Mouse (Mus musculus) frontal cortex, adult 2 months (tissue): ENCODE measurements at regions not wholly inside any gene's neighbourhood (a gene's known extent, or its start where the extent isn't known, plus 50 kb on each side); places are given as distances from the start of the nearest gene placed in this dataset.

ENCODE experiments used
- DNase-seq, 2 experiments: peaks; one replicate each; pipeline ENCODE4 v3.0.0; 2022; ENCODE audit warnings: low spot score in 1 of 2; ENCODE audit errors: extremely low spot score in 1 of 2

DNA sequence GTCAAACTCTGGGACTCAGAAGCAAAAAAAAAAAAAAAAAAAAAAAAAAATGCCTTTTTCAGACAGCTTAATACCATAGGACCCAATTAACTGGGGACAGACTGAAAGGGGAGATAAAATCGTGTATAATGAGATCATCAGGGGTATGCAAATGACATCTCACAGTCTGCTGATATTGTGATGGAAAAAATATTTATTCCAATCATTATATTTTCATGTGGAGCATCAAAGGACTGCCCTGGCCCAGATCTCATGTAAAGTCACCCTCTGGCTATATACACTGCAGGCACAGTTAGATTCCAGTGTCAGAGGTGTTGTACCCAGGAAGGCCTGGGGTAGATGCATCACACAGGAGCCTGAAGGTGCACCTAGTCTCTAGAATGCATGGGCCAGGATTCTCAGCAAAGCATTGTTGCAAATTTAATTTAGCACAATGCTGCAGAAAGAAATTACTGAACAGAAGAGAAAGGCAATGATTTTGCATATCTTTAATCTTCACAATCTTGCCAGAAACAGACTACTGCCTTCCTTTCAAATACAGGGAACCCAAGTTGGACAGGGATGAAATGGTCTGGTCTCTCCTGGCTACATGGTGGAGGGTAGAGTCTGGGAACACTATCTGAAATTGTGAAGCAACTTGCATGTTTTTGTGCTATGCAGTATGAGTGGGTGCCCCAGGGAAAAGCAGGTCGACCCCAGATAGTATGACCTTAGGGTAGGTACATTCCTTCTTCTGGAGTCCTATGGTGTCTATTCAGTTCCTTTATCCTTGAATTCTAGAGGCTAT, 305.2 kb upstream of the Clnk start:
- DNase-seq = no peak

DNA sequence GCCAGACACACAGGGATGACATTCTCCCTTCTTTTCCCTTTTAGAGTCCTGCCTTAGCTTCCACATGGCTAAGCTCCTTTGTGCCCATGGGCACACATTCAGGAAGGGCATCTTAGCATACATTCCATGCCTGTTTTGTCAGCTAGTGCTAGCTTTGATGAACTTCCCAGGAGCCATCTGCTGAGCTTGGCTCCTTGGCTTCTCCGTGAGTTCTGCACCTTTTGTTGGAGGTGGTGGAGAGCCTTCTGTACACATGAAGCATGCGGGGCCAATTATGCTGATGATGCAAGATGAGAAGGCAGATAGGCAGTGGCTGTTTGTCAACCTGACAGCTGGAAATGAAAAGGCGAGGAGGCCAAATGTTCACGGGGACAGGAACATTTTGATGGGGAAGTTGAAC, 304.4 kb upstream of the Clnk start:
- DNase-seq = no peak

DNA sequence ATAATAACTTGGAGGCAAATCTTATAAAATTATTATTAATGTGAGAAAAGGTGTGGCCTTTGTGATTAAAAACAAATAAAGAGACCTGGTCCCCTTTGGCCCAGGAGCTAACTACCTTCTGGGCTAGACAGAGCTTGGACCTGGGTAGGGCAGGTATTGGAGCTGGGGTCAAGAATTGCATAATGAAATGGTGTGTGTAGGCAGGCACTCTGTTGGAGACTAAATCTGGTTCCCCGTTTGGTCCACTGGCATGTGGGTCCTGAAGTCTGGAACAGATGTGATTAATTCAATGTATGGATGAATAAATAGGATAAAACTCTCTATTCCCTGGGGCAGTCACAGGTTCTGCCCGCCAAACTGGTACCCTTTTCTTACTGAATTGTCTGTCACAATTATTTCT, 301.3 kb upstream of the Clnk start:
- no peak for DNase-seq

DNA sequence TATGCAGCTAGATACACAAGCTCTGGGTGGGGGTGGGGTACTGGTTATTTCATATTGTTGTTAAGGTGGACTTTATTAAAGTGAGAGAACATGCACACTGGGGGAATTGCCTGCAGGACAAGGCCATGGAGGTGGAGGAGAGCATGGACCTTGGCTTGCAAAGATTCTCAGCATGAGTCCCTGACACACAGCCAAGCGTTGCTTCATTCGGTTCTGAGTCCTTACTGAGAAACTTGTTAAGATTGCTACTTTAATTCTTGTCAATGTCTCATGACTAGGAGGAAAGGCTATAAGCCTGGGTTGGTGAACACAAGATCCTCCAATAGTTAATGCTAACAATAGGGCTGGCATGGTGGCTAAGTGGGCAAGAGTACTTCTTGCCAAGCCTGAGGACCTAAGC, 300.3 kb upstream of the Clnk start:
- DNase-seq = no peak

DNA sequence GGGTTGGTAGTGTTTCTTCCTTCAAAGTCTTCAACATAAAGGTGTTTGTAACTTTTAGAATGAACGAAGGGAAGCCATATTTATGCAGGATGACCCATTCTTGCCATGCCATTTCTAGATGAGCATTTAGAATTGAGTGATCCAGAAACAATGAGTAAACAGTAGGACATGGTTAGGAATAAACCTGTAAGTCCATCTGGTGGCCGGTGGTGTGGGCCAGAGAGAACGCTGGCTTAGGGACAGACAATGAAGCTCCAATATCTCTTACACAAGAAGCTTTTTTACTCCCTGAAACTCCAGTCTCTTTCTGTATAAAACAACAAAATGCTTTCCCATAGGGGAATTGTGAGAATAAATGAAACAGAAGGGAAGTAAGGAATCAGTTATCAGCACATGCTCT, 296.9 kb upstream of the Clnk start:
- no peak for DNase-seq

DNA sequence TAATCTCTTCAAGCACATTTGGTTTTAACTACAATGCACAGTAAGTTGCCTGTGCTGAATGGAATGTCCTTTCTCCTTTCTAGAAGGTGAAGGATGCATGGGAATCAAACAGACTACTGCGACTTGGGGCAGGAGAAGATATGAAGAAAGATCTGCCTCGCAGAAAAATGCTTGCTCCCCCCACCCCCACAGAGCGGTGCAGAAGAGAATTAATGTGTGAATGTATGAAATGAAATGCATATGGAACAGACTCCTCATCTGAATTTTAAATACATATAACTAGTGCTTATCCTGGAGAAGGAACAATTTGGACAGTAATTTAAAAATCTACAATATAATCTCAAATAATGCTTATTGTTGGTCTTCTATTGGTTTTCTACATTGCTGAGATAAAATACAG, 283.0 kb upstream of the Clnk start:
- peak in 1 of 2 experiments; percentile 23 for DNase-seq

DNA sequence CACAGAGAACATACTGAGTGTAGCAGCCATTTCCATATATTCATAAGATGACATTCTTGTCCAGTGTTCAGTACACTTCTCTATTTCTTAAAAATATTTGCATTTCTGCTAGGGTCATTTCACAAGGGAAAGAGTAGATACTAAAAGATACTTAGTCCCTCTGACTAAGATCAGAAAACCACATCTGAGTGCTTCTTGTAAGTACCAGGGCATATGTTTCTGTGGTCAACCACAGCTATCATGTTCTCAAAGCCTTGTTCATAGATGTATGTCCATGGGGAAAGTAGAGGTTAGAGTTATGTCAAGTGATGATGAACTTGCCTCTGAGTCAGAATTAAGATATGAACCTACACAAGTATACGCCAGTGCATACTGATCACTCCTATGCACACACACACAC, 279.2 kb upstream of the Clnk start:
- no peak for DNase-seq

DNA sequence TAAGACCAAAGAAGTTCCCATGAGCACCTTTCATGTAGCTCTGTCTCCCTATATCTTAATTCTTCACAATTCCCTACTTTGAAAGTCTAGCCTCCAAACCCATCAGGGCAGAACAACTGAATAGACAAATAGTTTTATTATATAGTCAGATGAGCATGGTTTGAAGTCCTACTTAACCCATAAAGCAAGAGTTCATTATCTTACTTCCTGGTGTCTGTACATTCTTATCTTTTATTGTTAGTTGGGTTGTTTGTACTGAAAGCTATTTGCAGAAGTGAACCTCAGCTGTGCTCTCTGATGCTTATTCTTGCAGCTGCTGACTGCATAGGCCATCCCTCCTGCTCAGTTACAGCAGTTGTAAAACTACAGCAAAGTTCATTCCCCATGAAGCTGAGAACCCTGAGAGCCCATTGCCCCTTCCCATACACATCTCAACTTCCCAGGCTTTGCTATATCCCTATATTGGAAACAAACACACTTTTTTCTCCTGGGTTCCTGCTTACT, 276.7 kb upstream of the Clnk start:
- DNase-seq = no peak

DNA sequence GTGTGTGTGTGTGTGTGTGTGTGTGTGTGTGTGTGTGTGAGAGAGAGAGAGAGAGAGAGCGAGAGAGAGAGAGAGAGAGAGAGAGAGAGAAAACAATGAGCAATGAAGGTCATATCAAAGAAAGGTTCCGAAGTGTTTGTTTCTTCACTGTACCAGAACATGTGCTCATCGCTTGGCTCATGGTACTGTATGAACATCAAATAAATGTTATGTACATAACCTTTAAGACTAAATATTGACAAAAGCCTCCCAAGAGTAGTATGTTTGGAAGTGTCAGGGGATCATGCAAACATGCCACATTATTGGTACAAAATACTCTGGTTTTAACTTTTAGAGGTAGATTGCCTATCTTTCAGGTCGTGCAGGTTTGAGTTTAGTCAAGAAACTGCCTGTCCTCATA, 275.3 kb upstream of the Clnk start:
- no peak for DNase-seq

DNA sequence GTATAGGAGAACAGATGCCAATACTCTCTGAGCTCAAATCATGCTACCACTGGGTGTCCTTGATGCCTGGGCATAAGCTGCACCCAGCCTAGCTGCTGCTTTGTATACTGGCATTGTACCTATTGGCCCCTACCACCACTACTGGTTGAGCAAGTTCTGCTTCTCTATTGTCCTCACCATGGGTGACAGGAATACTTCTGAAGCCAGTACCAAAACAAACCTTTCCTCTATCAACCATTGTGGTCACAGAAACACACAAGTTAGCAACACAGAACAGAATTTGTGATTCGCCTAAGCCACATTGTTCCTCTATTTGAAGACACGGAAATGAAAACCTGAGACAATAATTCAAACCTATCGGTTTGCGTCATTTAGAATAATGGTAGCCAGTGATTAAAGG, 274.3 kb upstream of the Clnk start:
- DNase-seq = no peak

DNA sequence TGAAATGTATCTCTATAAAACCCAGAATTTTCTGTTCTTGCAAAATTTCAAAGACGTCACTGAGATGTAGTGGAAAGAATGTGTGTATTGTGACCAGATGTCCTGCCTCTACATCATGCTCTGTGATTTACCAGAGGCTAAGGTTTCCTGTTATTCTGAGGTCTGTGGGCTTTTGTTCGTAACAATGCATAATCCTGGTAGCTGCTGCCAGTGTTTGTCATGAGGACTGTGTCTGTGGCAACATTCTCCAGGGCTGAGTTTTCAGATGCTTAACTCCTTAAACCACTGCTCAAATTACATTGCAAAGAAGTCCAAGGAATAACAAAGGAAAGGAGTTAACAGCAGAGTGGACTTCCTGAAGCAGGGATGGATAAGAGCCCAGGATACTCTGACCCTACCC, 269.0 kb upstream of the Clnk start:
- peak; percentile 3 to 22 for DNase-seq

DNA sequence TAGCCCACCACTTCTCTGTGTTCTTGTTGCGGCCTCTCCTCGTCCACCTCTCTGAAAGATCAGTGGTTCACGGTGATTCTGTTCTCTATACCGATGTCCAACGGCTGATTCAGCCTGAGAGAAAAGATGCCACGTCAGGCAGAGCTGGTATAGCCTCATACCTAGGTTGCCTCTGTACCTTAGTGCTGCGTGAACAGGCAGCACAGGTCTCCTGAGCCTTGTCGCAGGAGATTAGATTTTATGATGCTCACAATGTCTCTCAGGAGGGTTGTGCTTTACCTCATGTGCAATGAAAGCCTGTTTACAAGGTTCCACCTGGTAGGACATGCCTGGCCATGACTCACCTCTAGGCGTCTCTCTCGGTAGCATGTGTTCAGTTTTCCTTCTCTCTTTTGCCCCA, 267.6 kb upstream of the Clnk start:
- DNase-seq = no peak

DNA sequence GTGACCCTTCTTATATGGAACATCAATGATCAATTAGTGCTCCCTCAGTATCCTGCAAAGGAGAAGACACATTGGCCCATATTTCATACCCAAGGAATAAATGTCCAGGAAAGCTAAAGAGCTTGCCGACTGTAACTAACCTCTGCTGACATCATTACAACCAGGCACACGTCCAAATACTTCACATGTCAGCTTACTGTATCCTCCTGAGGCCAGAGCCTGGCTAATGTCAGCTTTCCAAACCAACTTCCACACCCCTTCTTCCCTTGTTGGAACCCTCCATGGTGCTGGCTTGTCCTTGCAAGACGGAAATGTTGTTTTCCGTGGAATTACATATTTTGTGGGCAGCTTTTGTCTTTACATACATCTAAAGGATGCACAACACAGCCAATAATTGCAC, 267.0 kb upstream of the Clnk start:
- no peak for DNase-seq

DNA sequence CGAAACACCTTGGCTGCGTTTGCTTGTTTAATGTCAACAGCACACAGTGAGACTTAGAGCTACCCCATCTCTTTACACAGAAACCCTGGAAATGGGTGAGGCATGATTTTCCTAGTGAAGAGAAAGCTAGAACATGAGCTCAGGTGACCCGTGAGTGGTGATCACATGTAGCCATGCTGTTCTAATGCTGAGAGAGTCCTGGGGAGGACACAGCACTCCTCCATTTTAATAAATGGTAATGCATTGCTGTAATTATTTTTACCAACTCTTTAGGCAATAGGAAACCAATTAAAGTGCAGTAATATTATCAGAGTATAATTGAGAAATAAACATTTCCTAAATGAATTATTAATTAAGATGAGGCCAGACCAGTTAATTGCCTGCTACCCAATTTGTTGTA, 261.8 kb upstream of the Clnk start:
- no peak for DNase-seq

DNA sequence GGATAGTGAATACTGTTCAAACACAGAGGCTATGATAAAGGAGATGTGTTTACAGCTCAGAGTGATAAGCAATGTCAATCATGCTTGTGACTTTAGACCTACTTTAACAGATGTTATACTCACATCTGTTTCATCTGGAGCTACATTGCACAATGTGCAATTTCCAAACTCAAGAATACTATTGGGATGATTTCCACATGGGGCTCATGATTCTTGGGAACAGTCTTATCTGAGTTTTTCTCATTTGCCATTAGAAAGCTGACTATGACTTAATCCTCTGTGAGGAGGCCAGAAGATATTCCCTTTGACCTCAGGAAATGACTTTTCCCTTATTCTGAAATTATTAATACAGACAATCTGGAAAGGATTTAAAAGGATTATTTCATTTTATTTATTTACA, 252.3 kb upstream of the Clnk start:
- no peak for DNase-seq

DNA sequence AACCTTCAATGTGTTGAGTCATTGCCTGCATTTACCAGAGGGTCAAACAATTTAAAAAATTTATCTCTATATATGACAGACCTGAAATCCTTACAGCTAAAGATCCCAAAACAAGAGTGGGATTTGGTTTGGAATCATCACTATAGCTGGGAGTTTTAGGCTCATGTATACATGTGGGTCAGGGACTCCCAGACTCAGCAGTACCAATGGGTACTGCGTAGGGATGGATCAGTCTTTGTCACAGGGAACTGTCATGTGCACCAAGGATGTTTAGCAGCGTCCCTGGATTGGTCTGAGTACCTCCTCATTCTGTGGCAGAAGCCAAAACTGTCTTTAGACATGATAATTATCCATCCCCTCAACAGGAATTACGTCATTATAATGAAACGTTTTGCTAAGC, 250.2 kb upstream of the Clnk start:
- no peak for DNase-seq

DNA sequence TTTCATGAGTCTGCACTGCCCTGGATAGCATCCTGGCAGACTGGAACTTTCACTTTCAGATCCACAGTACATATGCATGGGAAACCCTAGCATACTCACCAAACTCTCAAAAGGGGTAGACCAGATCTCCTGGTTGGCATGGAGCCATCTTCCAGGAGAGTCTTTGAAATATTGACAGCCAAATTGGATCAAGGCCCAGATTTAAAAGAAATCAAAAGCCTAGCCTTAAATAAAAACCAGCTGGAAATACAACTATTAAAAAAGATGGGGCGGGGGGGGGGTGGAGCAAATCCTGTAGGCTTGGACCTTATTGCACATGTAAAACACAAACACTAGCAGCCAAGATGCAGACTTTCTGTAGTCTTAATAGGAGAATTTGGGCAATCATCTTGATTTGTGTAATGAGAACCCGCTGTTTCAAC, 249.7 kb upstream of the Clnk start:
- no peak for DNase-seq

DNA sequence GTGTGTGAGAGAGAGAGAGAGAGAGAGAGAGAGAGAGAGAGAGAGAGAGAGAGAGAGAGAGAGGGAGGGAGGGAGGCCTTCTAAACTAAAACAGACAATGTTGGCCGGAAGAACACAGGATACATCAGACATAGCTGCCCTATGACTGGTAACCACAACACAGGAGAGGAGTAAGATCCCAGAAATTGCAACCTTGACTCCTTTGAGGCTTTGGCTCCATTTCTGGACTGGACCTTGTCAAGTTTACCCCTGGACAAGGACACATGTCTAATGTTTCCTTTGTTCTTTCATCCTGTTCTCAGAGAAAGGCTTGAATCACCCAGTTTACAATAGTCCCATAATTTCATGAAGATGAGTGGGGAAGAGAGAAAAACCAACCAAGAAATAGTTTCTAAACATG, 233.7 kb upstream of the Clnk start:
- DNase-seq = no peak

DNA sequence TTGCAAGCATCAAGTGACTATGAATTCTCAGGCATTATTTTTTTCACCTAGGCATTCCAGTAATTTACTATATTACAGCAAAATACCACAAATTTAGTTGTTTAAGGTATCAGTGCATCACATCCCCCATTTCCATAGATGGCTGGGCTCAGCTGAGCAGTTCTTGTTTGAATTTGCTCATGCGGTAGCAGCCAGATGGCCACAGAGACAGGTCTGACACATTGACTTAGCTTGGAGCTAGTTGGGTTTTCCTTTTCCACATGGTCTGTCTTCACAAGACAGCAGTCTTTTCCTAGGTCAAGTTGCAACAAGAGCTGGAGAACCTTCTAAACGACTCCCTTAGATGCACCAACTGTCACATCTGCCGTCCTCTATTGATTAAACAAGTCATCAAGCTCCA, 232.9 kb upstream of the Clnk start:
- no peak for DNase-seq

DNA sequence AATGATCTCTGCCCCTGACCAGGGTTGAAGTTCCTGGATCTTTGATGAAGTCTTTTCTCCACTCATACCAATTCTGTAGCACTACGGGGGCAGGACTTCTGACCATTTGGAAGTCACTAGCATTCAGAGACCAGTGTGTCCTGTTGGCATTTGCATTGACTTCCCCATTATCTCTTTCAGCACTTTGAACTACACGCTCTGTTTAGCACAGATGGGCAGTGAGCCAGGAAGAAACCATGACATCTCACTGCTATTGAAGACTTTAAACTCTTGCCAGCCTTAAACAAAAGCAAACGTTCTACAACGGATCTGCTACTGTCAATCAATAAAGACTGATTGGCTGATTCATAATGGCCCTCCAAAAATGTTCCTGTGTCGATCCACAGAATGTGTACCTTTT, 222.5 kb upstream of the Clnk start:
- DNase-seq = no peak

DNA sequence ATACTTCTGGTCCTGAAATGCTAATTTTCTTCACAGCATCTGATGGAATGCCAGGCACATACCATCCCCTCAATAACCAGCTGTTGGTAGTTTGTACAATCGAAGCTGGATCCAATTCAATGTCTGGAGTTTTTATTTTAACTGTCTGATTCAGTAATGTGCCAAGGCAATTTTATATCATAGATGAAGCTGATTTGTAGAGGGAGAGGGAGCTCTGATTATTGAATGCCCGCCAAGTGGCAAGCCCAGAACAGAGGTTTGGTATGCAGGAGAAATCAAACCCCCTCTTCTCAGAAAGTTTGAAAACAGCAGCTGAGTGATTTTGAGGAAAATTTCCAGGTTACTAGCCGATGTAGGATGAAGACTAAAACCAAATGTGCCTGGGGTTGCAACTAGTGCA, 218.3 kb upstream of the Clnk start:
- DNase-seq = no peak

DNA sequence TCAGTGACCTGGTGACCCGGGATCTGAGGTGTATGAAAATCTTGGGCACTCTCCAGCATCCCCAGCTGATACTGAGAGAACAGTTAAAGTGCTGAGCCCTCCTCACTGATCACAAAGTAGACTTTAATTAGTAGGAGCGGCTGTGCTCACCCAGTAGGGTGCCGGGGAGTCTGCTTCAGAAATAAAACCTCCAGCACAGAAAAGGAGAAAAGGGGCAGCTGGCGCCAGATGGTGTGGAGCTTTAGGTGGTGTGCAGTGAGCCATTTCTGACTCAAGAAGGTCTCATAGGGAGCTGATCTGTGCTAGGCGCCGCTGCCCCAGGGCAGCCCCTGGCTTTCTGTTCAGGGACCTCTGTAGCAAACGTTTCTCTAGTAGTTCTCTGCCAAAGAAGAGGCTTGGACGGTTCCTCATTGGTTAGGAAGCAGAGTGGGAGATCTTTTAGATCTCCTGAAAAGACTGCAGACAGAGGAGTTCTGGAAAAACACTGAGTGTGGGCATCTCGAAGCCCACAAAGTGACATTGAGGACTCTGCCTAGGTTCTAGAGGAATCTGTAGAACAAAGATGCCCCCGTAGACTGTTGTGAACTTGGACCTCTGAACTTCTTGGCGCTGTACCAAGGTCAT, 200.1 kb upstream of the Clnk start:
- DNase-seq = peak in 1 of 2 experiments; percentile 11
